Mouse (Mus musculus): ENCODE results near the gene Tnni2. TPM values are rescaled to one million over a fixed set of nuclear protein-coding genes. Genes with fewer than 3 reads are reported as not detected.

Tnni2 gene
- total RNA-seq, 2 experiments from 2014 or later: not detected

DNA sequence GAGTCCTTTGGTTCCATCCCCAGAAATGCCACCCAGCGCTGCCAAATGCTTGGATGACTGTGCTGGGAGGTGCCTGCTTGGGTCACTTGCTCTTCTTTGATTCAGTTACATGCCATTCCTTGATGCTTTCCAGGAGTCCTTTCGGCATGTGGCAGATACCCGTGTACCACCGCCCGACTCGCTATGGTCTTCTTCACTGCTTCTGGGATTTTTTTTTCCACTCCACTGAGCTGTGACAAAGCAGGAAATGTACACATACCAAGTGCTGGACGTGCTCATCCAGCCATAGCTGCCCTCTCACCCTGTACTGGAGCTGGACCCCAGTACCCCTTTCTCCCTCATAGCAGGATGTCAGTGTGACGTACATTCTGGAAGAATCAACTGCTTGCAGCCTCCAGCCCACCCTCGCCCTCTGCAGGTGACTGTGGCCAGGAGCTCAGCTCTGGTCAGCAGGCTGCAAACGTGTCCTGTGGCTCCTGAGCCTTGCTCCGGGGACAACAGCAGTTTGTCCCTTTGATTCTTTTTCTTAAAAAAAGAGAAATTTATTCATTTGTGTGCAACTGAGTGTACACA is 15.9 kb upstream of the Tnni2 start:
- ATAC-seq (replicated peaks; ENCODE audit: low FRiP score, poor library complexity, severe bottlenecking): no peak

DNA sequence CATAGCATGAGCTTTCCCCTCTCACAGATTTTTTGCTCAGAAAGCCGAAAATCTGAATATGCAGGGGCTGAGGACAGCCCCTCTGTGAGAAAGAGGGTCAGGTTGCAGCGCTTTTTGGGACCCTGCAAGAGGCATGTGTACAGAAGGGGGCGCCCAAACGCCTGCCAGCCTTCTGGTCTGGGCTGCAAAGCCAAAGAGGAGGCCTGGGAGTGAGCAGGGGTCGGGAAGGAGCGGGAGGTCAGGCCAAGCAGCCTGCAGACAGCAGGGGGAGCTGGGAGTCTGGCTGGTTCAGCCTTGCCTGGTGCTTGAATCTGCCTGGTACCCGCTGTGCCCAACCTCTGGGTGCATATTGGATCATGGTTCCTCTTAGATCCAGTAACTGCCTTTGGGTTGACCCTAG is 13.4 kb upstream of the Tnni2 start:
- no peak for ATAC-seq (replicated peaks; ENCODE audit: low FRiP score, poor library complexity, severe bottlenecking)

DNA sequence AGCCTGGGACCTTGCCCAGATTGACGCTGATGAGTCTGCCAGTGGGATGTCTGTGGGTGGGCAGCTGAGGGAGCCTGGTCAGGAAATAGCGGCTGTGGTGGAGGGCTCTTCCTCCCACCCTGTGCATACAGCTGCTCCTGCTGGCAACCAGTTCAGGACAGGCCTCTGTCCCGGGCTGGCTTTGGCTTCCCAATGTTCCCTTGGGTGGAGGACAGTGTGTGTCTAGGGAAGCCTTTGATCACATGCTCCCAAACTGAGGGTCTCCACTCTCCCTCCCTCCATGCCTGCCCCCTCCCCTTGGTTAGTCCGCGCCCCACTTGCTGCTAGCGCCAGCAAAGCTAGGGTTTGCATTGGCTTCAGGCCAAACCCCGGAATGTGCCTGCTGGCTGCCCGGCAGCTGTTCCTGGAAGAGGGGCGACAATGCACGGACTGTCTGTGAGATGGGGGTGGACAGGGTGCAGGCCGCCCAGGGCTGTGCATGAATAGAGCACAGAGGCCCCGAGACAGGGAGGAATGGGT is 11.4 kb upstream of the Tnni2 start:
- ATAC-seq (replicated peaks; ENCODE audit: low FRiP score, poor library complexity, severe bottlenecking): no peak

DNA sequence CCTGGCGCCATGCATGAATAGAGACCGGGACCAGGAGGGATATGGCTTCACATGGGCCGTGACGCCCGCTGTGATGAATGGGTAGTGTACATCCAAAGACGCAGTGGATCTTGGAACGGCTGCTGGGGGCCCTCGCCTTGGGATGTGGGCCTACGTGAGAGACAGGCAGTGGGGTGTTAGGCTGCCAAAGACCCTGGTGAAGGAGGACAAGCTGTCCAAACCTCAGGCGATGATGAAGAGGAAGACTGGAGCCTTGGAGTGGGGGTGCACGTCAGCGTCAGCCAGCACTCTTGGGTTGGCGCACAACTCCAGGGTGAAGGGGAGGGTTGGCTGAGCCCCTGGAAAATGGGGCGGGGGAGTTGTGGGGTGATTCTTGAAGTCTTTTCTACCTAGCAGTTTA is 10.5 kb upstream of the Tnni2 start:
- no peak for ATAC-seq (replicated peaks; ENCODE audit: low FRiP score, poor library complexity, severe bottlenecking)

DNA sequence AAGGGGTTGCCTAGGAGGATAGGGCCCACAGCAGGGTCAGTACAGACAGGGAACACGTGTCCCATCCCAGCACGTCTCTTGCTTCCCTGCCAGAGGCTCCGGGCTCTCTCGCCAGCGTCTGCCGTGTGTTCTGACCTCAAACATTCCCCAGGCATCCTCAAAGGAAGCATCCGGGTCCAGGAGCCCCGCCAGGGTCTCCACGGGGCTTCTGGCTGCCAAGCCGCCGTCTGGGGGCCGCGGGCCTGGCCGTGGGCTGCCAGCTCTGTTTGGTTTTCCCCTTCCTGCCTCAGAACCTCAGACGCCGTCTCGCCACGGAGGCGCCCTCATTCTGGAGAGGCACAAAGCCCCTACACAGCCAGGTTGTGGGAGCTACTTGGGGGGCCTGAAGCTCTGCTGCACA is 8.0 kb upstream of the Tnni2 start:
- no peak for ATAC-seq (replicated peaks; ENCODE audit: low FRiP score, poor library complexity, severe bottlenecking)

DNA sequence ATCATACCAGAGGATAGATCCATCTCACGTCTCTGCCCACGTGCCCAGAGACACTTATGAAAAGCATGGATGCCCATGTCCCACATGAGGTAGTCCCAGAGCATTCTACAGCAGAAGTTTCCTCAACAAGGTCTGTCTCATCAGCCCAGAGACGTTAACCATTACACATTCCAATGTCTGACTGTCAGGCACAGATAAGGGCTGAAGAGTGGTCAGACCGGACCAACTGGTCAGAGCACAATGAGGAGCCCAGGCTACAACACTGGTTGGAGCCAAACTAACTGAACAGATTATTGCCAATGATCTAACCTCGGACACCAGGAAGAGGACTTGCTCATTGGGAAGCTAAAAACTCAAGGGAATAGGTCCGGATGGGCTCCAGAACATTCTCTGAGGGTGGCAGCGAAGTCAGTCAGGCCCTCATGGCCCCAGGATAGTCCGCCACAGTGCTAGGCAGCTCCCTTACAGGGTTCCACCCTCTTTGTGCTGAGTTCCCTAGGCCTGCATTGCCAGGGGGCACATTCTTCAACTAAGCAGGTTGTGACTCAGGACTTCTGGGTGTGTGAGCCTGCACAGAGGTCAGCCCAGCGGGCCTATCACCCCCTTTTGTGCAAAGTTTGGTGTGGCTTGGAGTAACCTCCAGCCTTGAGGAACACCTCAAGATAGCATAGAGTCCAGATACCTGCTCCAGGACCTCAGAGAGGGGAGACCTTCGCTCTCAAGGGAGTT is 7.3 kb upstream of the Tnni2 start, which contains the start of gene Syt8:
Gene Syt8 (plus strand): TSS at position 714 of the 729 bp plus-strand sequence.
- no peak for ATAC-seq (replicated peaks; ENCODE audit: low FRiP score, poor library complexity, severe bottlenecking)

DNA sequence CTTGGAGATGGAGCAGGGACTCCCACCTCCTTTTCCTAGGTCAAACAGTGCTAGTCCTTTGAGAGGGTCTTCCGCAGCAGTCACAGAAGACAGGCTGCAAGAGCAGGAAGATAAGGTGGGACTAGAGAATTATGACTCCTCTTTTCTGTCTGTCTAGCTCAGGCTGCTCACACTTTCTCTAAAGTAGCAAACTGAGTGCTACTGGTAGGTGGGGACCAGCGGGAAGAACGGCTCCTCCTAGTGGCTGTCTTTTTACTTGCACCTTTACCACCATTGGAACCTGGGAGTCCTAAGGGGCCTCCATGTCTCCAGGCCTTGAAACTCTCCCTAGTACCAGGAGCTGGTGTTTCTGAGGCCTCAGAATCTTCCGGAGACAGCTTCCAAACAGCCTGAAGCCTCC is 6.1 kb upstream of the Tnni2 start:
- ATAC-seq (replicated peaks; ENCODE audit: low FRiP score, poor library complexity, severe bottlenecking): peak; percentile 71; the same call in 1 of the 2 replicates

DNA sequence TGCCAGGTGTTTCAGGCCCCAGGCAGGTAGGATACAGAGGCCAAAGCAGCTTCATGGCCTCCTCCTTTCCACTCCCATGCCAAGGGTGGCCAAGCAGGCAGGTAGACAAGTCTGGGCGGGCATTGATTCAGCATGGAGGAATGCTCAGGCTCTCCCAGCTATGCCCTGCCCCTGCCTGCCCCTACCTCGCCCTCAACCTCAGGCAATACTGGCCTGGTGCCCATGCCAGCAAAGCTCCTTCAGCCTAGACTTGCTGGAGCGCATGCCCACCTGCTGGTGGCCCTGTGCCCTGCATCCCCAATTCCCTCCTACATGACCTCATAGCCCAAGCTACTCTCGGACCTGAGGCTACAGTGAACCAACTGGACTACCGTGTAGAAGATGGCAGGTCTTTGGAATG is 4.3 kb upstream of the Tnni2 start:
- ATAC-seq (replicated peaks; ENCODE audit: low FRiP score, poor library complexity, severe bottlenecking): no peak

DNA sequence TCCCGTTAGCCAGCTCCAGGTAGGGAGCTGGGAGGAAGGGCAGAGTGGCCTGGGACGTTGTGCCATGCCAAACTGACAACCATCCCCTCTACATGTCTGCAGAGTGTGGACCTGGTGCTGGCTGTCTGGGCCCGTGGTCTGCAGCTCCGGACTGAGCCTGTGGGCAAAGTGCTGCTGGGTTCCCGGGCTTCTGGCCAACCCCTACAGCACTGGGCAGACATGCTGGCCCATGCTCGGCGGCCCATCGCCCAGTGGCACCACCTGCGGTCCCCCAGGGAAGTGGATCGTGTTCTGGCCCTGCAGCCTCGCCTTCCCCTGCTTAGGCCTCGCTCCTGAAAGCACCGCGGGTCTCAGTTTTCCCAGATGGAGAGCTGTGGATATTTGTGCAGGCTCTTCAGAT is 1.6 kb upstream of the Tnni2 start:
- ATAC-seq (replicated peaks; ENCODE audit: low FRiP score, poor library complexity, severe bottlenecking): no peak

DNA sequence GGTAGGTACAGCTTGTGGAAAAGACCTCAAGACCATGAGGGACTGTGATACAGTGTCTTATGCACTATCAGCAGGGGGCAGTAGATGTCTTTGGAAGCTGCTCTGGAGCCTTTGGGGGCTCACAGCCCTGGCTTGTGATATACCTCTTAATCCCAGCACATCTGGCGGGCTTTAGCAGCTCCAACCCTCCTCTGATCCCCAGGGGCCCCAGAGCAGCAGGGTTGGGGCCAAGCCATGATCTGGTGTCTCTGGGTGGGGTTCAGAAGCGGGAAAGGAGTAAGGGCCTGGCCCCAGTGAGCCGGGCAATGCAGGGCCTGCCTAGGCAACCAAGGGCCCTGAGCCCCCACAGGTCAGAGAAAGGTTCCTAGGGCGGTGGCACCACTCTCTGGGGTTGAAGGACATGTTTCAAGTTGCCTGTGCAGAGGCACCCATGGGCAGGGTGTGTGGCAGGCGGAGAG is 922 bp upstream of the Tnni2 start:
- no peak for ATAC-seq (replicated peaks; ENCODE audit: low FRiP score, poor library complexity, severe bottlenecking)

DNA sequence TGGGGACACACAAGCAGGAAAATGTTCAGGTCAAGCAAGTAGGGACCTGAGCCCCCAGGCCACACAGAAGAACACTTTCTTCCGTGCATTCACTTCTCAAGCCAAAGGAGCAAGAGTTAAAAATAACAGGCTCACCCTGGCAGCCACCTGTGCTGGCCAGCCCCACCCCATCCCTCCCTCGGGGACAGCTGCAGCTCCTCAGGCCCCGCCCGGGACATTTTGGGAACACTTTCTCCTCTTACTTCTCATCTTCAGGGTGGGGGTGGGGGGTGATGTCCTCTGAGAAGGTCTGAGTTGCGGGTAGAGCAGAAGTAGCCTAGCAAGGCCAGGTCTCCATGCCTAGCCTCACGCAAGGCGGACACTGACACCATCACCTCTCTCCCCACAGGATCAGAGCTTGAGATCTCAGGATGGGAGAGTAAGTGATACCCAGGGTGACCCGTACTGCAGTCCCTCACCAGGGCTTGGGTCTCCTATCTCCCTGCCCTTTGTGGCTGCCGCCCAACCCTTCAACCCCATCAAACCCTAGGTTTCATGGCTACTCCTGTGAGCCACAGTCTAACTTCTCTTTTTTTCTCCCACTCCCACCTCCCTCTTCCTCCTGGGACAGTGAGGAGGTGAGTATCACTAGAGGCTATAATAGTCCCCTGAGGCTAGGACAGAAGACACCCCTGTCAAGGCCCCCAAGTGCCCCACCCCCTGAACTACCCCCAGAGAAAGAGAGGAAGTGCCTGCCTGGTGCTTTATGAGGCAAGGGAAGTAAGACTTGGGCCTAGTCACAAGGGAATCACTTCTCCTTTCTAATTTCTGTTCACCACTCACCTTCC is 686 bp downstream of the Tnni2 start:
- ATAC-seq (replicated peaks; ENCODE audit: low FRiP score, poor library complexity, severe bottlenecking): no peak

DNA sequence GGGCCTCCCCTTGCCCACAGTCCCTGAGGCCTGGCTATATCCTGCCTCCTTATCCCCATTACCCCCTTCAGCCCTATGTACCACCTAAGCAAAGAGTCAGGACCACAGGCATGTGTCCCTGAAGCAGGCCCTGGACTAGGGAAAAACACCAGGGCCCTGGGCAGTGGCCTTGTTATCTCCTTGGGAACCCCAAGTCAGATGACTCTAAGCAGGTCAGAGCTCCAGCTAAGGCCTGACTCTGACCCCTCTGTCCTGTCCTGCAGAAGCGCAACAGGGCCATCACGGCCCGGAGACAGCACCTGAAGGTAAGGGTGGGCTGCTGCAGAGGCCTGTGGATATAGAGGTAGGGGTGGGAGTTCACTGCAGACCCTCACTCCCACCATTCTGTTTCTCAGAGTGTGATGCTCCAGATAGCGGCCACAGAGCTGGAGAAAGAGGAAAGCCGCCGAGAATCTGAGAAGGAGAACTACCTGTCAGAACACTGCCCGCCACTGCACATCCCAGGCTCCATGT is 1.4 kb downstream of the Tnni2 start:
- no peak for ATAC-seq (replicated peaks; ENCODE audit: low FRiP score, poor library complexity, severe bottlenecking)

DNA sequence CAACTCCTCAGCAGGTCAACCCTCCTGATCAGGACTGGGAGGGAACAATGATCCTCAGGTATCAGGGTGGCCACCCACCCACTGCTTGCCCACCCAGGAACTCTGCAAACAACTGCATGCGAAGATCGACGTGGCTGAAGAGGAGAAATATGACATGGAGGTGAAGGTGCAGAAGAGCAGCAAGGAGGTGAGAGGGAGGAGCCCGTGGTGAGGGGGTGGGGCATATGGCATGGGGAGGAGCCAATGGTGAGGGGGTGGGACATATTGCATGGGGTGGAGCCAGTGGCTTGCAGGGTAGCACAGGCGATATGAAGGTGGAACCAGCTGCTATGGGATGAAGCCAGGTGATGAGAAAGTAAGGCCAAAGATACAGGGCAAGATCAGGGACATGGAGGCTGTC is 1.9 kb downstream of the Tnni2 start:
- no peak for ATAC-seq (replicated peaks; ENCODE audit: low FRiP score, poor library complexity, severe bottlenecking)

DNA sequence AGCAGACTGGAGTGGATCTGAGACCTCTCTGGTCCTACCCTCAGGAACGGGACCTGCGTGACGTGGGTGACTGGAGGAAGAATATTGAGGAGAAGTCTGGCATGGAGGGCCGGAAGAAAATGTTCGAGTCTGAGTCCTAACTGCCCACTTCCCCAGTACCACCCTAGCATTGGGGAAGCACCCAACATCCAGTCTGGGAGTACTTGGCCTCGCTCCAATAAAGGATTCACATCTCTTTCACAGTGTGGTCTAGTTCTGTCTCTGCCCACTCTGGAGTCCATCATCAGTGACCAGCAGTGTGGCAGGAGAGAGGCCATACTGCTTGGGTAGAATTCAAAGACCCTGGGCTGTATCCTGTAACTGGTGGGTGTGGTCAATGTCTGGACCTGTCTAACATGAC is 2.6 kb downstream of the Tnni2 start:
- no peak for ATAC-seq (replicated peaks; ENCODE audit: low FRiP score, poor library complexity, severe bottlenecking)

DNA sequence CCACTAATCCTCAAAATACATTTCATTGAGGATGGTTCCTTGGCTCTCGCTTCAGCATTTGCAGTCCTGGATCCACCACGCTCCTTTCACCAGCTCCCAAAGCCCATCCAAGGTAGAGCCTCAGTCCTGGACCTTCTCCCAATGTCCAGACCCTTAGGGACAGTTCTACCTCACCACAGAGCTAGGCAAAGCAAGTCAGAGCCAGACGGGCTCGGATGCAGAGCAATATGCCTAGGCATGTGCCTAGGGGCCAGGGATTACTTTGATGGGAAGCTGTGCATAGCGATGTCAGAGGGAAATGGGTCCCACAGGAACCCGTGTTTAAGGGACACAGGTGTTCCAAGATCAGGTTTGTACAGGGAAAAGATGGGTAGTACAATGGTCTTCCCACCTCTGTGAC is 3.7 kb downstream of the Tnni2 start:
- no peak for ATAC-seq (replicated peaks; ENCODE audit: low FRiP score, poor library complexity, severe bottlenecking)

DNA sequence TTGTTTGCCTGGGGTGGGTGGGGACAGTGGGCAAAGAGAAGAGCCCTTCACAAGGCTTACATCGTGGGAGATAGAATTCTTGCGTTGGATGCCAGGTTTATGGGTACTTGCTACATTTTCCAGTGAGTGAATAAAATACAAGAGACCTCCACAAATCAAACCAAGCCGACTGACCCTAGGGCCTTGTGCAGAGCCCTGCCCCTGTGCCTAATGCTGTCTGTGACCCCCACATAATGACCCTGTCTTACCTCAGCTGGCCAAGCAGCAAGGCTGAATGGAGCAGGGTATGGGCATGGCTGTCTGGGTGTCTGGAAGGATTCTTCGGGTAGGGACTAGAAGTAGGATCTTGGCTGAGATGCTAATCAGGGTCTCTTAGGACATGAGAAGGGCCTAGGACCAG is 4.7 kb downstream of the Tnni2 start:
- no peak for ATAC-seq (replicated peaks; ENCODE audit: low FRiP score, poor library complexity, severe bottlenecking)

DNA sequence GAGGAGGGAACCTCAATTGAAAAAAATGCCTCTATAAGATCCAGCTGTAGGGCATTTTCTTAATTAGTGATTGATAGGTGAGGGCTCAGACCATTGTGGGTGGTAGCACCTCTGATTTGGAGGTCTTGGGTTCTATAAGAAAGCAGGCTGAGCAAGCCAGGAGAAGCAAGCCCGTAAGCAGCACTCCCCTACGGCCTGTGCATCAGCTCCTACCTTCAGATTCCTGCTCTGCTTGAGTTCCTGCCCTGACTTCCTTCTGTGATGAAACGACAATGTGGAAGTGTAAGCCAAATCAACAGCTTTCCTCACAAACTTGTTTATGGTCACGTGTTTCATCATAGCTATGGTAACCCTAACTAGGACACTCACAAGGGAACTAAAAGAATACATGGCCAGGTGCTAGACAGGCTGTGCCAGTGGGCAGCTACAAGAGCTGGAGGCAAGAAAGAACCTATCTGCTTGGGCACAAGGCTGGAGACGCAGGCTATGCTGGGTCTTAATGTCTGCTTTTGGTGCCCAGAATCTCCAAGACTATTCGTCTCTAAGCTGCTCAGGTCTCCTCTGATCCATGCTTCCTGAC is 7.5 kb downstream of the Tnni2 start:
- ATAC-seq (replicated peaks; ENCODE audit: low FRiP score, poor library complexity, severe bottlenecking): no peak

DNA sequence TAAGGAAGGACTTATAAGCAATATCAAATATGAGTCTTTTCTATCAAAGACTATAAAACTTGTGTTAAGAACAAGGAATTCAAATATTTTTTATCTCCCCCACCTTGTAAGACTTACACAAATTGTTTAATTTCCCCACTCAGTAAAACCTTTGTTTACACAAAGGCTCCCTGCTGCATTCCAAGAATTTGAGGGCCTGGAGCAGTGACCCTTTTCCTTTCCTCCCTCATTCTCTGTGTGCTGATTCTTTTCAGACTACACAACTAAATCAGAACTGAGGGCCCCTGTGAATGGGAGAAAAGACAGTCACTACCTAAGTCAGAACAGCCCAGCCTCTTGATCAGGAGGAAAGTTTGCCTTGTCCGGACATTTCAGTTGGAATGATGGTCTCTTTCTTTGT is 13.1 kb downstream of the Tnni2 start:
- ATAC-seq (replicated peaks; ENCODE audit: low FRiP score, poor library complexity, severe bottlenecking): no peak

DNA sequence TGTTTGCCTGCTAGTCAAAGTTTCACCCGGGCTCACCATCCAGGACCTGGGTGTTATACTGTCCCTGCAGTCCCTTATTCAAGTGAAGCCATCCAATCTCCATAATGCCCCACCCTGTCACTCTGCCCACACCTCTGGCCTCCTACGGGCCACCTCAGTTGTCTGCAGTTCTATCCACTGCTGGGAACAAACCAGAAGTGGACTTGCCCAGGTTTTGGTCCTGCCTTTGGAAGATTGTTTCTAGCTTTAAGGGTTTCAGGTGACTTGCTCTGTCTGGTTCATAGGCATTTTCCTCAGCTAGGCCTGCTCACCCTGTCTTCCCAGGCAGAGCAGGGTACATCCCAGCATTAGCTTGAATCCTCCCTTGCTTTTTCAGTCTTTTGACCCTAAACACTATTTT is 13.6 kb downstream of the Tnni2 start:
- ATAC-seq (replicated peaks; ENCODE audit: low FRiP score, poor library complexity, severe bottlenecking): no peak

DNA sequence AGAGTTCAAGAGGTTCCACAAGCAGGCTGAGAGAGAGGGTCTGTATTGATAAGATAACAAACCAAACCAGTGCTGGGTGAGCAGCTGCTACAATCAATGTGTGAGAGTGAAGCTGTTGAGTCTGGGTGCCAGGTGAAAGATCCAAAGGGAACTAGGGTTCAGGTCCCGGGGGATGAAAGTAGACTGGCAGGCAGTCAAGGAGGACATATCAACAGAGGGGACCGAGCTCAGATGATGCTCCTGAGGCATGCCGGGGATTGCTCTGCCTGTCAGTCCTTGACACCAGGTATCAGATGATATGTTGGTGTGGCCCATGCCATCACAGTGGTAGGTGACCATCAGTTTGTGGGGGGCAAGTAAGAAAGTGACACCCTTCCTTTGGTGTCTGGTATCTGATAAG is 15.2 kb downstream of the Tnni2 start:
- ATAC-seq (replicated peaks; ENCODE audit: low FRiP score, poor library complexity, severe bottlenecking): no peak

Measured in erythroid progenitor cell, adult 5-6 weeks (primary cell).